In the genomic region with DNA sequence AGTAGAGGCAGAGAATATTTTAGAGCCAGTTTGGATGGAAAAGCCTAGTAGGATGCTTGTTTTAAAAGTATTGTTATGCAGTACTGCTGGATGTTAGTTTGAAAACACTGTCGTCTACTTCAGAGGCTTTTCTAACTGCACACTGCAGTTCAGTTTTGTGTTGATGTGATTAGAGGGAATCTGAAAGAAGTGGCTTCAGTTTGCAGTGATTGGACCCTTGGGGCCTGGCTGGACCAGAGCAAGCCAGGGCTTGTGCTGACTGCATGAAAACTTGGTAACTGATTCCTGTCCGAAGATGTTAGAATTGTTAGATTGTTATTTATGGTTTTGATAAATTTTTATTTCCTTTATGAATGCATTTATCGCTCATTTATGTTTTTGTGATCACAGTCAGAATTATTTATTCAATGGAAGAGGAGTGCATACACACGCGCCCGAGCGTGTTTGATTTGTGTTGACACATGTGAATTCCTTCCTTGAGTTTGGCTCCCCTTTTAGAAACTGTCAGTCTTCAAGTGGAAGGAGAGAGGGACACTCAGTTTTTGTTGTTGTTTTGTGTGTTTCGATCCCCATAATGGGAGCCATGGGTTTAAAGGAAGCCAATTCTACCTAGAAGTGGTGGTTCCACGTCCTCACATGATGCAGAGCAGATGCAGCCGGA, we compare ENCODE assay signal across 12 mouse cellular contexts.
DNase-seq lines count a peak whose midpoint lies in the region; ATAC-seq and TF ChIP-seq lines count a peak whose summit lies in the region.
"Had no signal": no experiment of that assay in that cellular context is flagged by ENCODE, and none has a peak within 500 bp of the region (broad histone marks: within the 10 kb centered on the region; RNA-seq: fewer than 3 reads in every experiment).

No protein-coding gene starts in this region.

- H3K27ac ChIP-seq in forebrain, embryonic 10.5 days: peak overlapping the region; percentile 71
- H3K27ac ChIP-seq in forebrain, embryonic 15.5 days (replicated peaks): no peak overlapping the region; the same call in 1 of the 2 replicates
- peak overlapping the region; percentile 55 for H3K27ac ChIP-seq in midbrain, embryonic 10.5 days (replicated peaks)
- H3K27ac ChIP-seq in midbrain, embryonic 14.5 days (replicated peaks; ENCODE audit: low read depth, low read length): no peak overlapping the region
- H3K27ac ChIP-seq in liver, postnatal 0 days (ENCODE audit: low read depth): no peak overlapping the region
- H3K27ac ChIP-seq: hindbrain, embryonic 12.5 days had no signal

- no peak overlapping the region for H3K4me3 ChIP-seq in forebrain, embryonic 10.5 days
- H3K4me3 ChIP-seq in forebrain, embryonic 15.5 days: no peak overlapping the region
- H3K4me3 ChIP-seq in midbrain, embryonic 10.5 days: no peak overlapping the region
- no peak overlapping the region for H3K4me3 ChIP-seq in midbrain, embryonic 14.5 days (replicated peaks; ENCODE audit: low read depth, low read length)
- no peak overlapping the region for H3K4me3 ChIP-seq in liver, postnatal 0 days (ENCODE audit: low read depth, low read length)
- H3K4me3 ChIP-seq: hindbrain, embryonic 12.5 days had no signal

- no peak for TF ChIP-seq CTCF in liver, postnatal 0 days (IDR thresholded peaks at IDR 0.05; ENCODE audit: low read depth)

- ATAC-seq in forebrain, embryonic 15.5 days (replicated peaks): no peak
- no peak for ATAC-seq in midbrain, embryonic 14.5 days (ENCODE audit: low FRiP score, low TSS enrichment)
- ATAC-seq in liver, postnatal 0 days: no peak

- no peak for TF ChIP-seq EP300 in liver, postnatal 0 days (IDR thresholded peaks at IDR 0.05; ENCODE audit: low read depth)

- H3K4me2 ChIP-seq in forebrain, embryonic 15.5 days (replicated peaks): no peak overlapping the region
- H3K4me2 ChIP-seq in midbrain, embryonic 14.5 days (ENCODE audit: low read length): no peak overlapping the region
- no peak overlapping the region for H3K4me2 ChIP-seq in liver, postnatal 0 days (ENCODE audit: low read depth, low read length)
- H3K4me2 ChIP-seq: hindbrain, embryonic 12.5 days had no signal

- DNase-seq in forebrain, embryonic 10.5 days (ENCODE audit: extremely low spot score, low spot score): no peak
- no peak for DNase-seq in midbrain, embryonic 10.5 days (ENCODE audit: low spot score)
- DNase-seq in midbrain, embryonic 14.5 days: no peak
- DNase-seq in gastrocnemius, postnatal 25 days: peak; percentile 16
- DNase-seq in skeletal muscle tissue, adult 2 months (ENCODE audit: low read depth, low spot score): peak; percentile 10
- no peak for DNase-seq in c-Kit-positive CD71-positive TER-119-positive erythroid progenitor cells, embryonic 14.5 days (ENCODE audit: low spot score)
- DNase-seq in liver, postnatal 0 days: no peak
- DNase-seq: cerebellum, adult 9-11 months; kidney, adult 9 months; spleen, adult 18-20 months had no signal

- no peaks in the 10 kb centered on the region for H3K9me3 ChIP-seq in forebrain, embryonic 10.5 days
- no peaks in the 10 kb centered on the region for H3K9me3 ChIP-seq in forebrain, embryonic 15.5 days
- no peaks in the 10 kb centered on the region for H3K9me3 ChIP-seq in midbrain, embryonic 10.5 days (replicated peaks)
- H3K9me3 ChIP-seq in midbrain, embryonic 14.5 days (ENCODE audit: control insufficient read depth, low read length): no peaks in the 10 kb centered on the region
- H3K9me3 ChIP-seq in liver, postnatal 0 days (ENCODE audit: low read length): no peaks in the 10 kb centered on the region
- H3K9me3 ChIP-seq: hindbrain, embryonic 12.5 days had no signal

- 77% methylated on average over 10 of the region's 10 CpGs for WGBS in forebrain, embryonic 10.5 days
- WGBS in forebrain, embryonic 15.5 days: 57% methylated on average over 10 of the region's 10 CpGs
- 78% methylated on average over 10 of the region's 10 CpGs for WGBS in midbrain, embryonic 10.5 days
- WGBS in midbrain, embryonic 14.5 days: 82% methylated on average over 10 of the region's 10 CpGs
- 75% methylated on average over 10 of the region's 10 CpGs for WGBS in liver, postnatal 0 days (ENCODE audit: insufficient replicate concordance)

- no peaks in the 10 kb centered on the region for H3K36me3 ChIP-seq in forebrain, embryonic 10.5 days (replicated peaks)
- H3K36me3 ChIP-seq in forebrain, embryonic 15.5 days: no peaks in the 10 kb centered on the region
- no peaks in the 10 kb centered on the region for H3K36me3 ChIP-seq in midbrain, embryonic 10.5 days
- no peaks in the 10 kb centered on the region for H3K36me3 ChIP-seq in midbrain, embryonic 14.5 days (ENCODE audit: control insufficient read depth, insufficient read depth, low read length)
- no peaks in the 10 kb centered on the region for H3K36me3 ChIP-seq in liver, postnatal 0 days (replicated peaks; ENCODE audit: insufficient read depth, low read length)
- H3K36me3 ChIP-seq: hindbrain, embryonic 12.5 days had no signal

- H3K9ac ChIP-seq in forebrain, embryonic 15.5 days (replicated peaks): no peak overlapping the region
- H3K9ac ChIP-seq in midbrain, embryonic 14.5 days (replicated peaks; ENCODE audit: low read length): no peak overlapping the region
- no peak overlapping the region for H3K9ac ChIP-seq in liver, postnatal 0 days (replicated peaks)
- H3K9ac ChIP-seq: hindbrain, embryonic 12.5 days had no signal

- no peaks in the 10 kb centered on the region for H3K27me3 ChIP-seq in forebrain, embryonic 10.5 days (ENCODE audit: poor library complexity, severe bottlenecking)
- H3K27me3 ChIP-seq in forebrain, embryonic 15.5 days: no peaks in the 10 kb centered on the region
- H3K27me3 ChIP-seq in midbrain, embryonic 10.5 days (ENCODE audit: low read depth, poor library complexity, severe bottlenecking): no peaks in the 10 kb centered on the region
- H3K27me3 ChIP-seq in midbrain, embryonic 14.5 days (ENCODE audit: control insufficient read depth, insufficient read depth, low read length): no peaks in the 10 kb centered on the region
- H3K27me3 ChIP-seq in liver, postnatal 0 days (ENCODE audit: insufficient read depth, low read length): no peaks in the 10 kb centered on the region
- H3K27me3 ChIP-seq: hindbrain, embryonic 12.5 days had no signal

- peaks cover 29% of the 10 kb centered on the region for H3K4me1 ChIP-seq in forebrain, embryonic 10.5 days
- peaks cover 19% of the 10 kb centered on the region for H3K4me1 ChIP-seq in forebrain, embryonic 15.5 days
- peaks cover 26% of the 10 kb centered on the region for H3K4me1 ChIP-seq in midbrain, embryonic 10.5 days
- H3K4me1 ChIP-seq in midbrain, embryonic 14.5 days (ENCODE audit: control insufficient read depth, insufficient read depth, low read length): 0 out of 2 replicates have a peak, but pooled peaks cover 7% of the 10 kb centered on the region
- no peaks in the 10 kb centered on the region for H3K4me1 ChIP-seq in liver, postnatal 0 days (ENCODE audit: insufficient read depth)

Comparison
In these comparisons a context has a peak if more than half of its experiments do, and no peak if none do; other contexts are left out.
1. H3K27ac ChIP-seq: peak in forebrain, embryonic 10.5 days (single experiment) and midbrain, embryonic 10.5 days (single experiment); none in forebrain, embryonic 15.5 days (single experiment), midbrain, embryonic 14.5 days (single experiment) and liver, postnatal 0 days (single experiment).
2. DNase-seq: peak in gastrocnemius, postnatal 25 days (single experiment) and skeletal muscle tissue, adult 2 months (single experiment); none in forebrain, embryonic 10.5 days (single experiment), midbrain, embryonic 10.5 days (single experiment), midbrain, embryonic 14.5 days (single experiment), c-Kit-positive CD71-positive TER-119-positive erythroid progenitor cells, embryonic 14.5 days (single experiment) and liver, postnatal 0 days (single experiment).